Mouse (Mus musculus) myocyte (in vitro differentiated cells): ENCODE measurements at regions not wholly inside any gene's neighbourhood (a gene's known extent, or its start where the extent isn't known, plus 50 kb on each side); places are given as distances from the start of the nearest gene placed in this dataset.

Experiments
- H3K27me3 ChIP-seq: one replicate; pipeline ENCODE4 v1.6.1; 2011; ENCODE audit not compliant: control insufficient read depth, insufficient read depth, insufficient read length
- H3K36me3 ChIP-seq: one replicate; pipeline ENCODE4 v1.6.1; 2011; ENCODE audit not compliant: control insufficient read depth, insufficient read depth
- H3K4me2 ChIP-seq: one replicate; pipeline ENCODE4 v1.6.1; 2011; ENCODE audit warnings: low read depth, control low read depth
- H3K4me3 ChIP-seq: one replicate; pipeline ENCODE4 v1.5.1; 2011; ENCODE audit warnings: mild to moderate bottlenecking, control low read depth, moderate library complexity
- H3K79me2 ChIP-seq: one replicate; pipeline ENCODE4 v1.6.1; 2011; ENCODE audit not compliant: control insufficient read depth, insufficient read depth
- H3ac ChIP-seq: one replicate; pipeline ENCODE4 v1.6.1; 2011; ENCODE audit not compliant: control insufficient read depth, insufficient read length
- CEBPB ChIP-seq: IDR thresholded peaks from 2 replicates; pipeline ENCODE4 v1.6.1; 2011; ENCODE audit warnings: mild to moderate bottlenecking, moderate library complexity; ENCODE audit not compliant: poor library complexity, insufficient read depth, severe bottlenecking
- E2F4 ChIP-seq: IDR thresholded peaks from one replicate; pipeline ENCODE4 v1.6.1; 2011; ENCODE audit warnings: mild to moderate bottlenecking, control low read depth, moderate library complexity; ENCODE audit not compliant: insufficient read depth
- MAX ChIP-seq: IDR thresholded peaks from one replicate; pipeline ENCODE4 v1.6.1; 2011; ENCODE audit warnings: low read depth, mild to moderate bottlenecking, control low read depth
- MYOD1 ChIP-seq, 3 experiments: IDR thresholded peaks; one replicate each; pipeline ENCODE4 v1.6.1; 2011; ENCODE audit warnings: control low read depth in 2 of 3, low read depth in 2 of 3, mild to moderate bottlenecking in 2 of 3, moderate library complexity in 1 of 3; ENCODE audit not compliant: insufficient read length in 2 of 3, control insufficient read depth in 1 of 3
- MYOG ChIP-seq, 3 experiments: IDR thresholded peaks; one replicate each; pipeline ENCODE4 v1.6.1; 2011; ENCODE audit warnings: control low read depth in 2 of 3, low read depth in 2 of 3, mild to moderate bottlenecking in 2 of 3; ENCODE audit not compliant: insufficient read length in 2 of 3, control insufficient read depth in 1 of 3, insufficient read depth in 1 of 3
- POLR2A ChIP-seq: IDR thresholded peaks from one replicate; pipeline ENCODE4 v1.6.1; 2011; ENCODE audit warnings: low read depth, mild to moderate bottlenecking, control low read depth, moderate library complexity; ENCODE audit not compliant: insufficient read length
- POLR2AphosphoS2 ChIP-seq: IDR thresholded peaks from one replicate; pipeline ENCODE4 v1.6.1; 2011; ENCODE audit warnings: low read depth, control low read depth; ENCODE audit not compliant: insufficient read length
- REST ChIP-seq: IDR thresholded peaks from one replicate; pipeline ENCODE4 v1.6.1; 2011; ENCODE audit warnings: mild to moderate bottlenecking, control low read depth, moderate library complexity; ENCODE audit not compliant: insufficient read depth, insufficient read length
- SRF ChIP-seq: IDR thresholded peaks from one replicate; pipeline ENCODE4 v1.6.1; 2011; ENCODE audit warnings: low read depth; ENCODE audit not compliant: control insufficient read depth, insufficient read length
- TCF12 ChIP-seq: IDR thresholded peaks from one replicate; pipeline ENCODE4 v1.6.1; 2011; ENCODE audit warnings: mild to moderate bottlenecking, control low read depth; ENCODE audit not compliant: poor library complexity, insufficient read depth, severe bottlenecking
- TCF3 ChIP-seq: IDR thresholded peaks from one replicate; pipeline ENCODE4 v1.6.1; 2011; ENCODE audit warnings: low read depth, control low read depth; ENCODE audit not compliant: insufficient read length
- USF1 ChIP-seq: IDR thresholded peaks from one replicate; pipeline ENCODE4 v1.6.1; 2011; ENCODE audit warnings: low read depth, mild to moderate bottlenecking, control low read depth, moderate library complexity

- Histone ChIP-seq H3ac (no peak overlapping the region), H3K4me3 (no peak overlapping the region), H3K27me3 (peaks cover 4% of the 10 kb centered on the region), H3K4me2 (no peak overlapping the region), H3K79me2 (no peaks in the 10 kb centered on the region), H3K36me3 (no peaks in the 10 kb centered on the region)
- TF ChIP-seq POLR2A (no peak), TCF3 (no peak), POLR2AphosphoS2 (no peak), REST (no peak), MYOD1 (IDR thresholded peaks at IDR 0.05; ENCODE audit: control insufficient read depth in 1 of 3, insufficient read length in 2 of 3, low read depth in 2 of 3) (no peak), E2F4 (no peak), CEBPB (no peak), TCF12 (no peak), SRF (no peak)
Measured at GRCm38 (mm10) chr11:23996250-23996649, 78.6 kb downstream of the A830031A19Rik start.

- TF ChIP-seq POLR2AphosphoS2 (no peak), MYOG (IDR thresholded peaks at IDR 0.05; ENCODE audit: control insufficient read depth in 1 of 3, insufficient read depth in 1 of 3, insufficient read length in 2 of 3, low read depth in 2 of 3) (no peak), USF1 (no peak), SRF (no peak), MAX (no peak), MYOD1 (IDR thresholded peaks at IDR 0.05; ENCODE audit: control insufficient read depth in 1 of 3, insufficient read length in 2 of 3, low read depth in 2 of 3) (no peak), REST (no peak), POLR2A (no peak), TCF3 (no peak), TCF12 (no peak), E2F4 (no peak), CEBPB (no peak)
- Histone ChIP-seq H3K36me3 (no peaks in the 10 kb centered on the region), H3K79me2 (no peaks in the 10 kb centered on the region), H3K4me3 (no peak overlapping the region), H3K4me2 (no peak overlapping the region), H3K27me3 (peaks cover 4% of the 10 kb centered on the region), H3ac (no peak overlapping the region)
Measured at GRCm38 (mm10) chr11:23994160-23994559, 80.7 kb downstream of the A830031A19Rik start.

- H3ac ChIP-seq = no peak overlapping the region
- no peaks in the 10 kb centered on the region for H3K79me2 ChIP-seq
- H3K4me2 ChIP-seq = no peak overlapping the region
- H3K36me3 ChIP-seq = no peaks in the 10 kb centered on the region
- no peak overlapping the region for H3K4me3 ChIP-seq
- TF ChIP-seq MAX = no peak
- no peak for TF ChIP-seq USF1
- no peak for TF ChIP-seq REST
- TF ChIP-seq MYOG (IDR thresholded peaks at IDR 0.05; ENCODE audit: control insufficient read depth in 1 of 3, insufficient read depth in 1 of 3, insufficient read length in 2 of 3, low read depth in 2 of 3) = no peak
- TF ChIP-seq SRF = no peak
- TF ChIP-seq CEBPB = no peak
- TF ChIP-seq MYOD1 (IDR thresholded peaks at IDR 0.05; ENCODE audit: control insufficient read depth in 1 of 3, insufficient read length in 2 of 3, low read depth in 2 of 3) = no peak
- TF ChIP-seq TCF3 = no peak
- no peak for TF ChIP-seq POLR2A
- TF ChIP-seq E2F4 = no peak
- no peak for TF ChIP-seq POLR2AphosphoS2
- no peaks in the 10 kb centered on the region for H3K27me3 ChIP-seq
Measured at GRCm38 (mm10) chr11:23987532-23988450, 87.1 kb downstream of the A830031A19Rik start.

GRCm38 (mm10) chr11:23985231-23985630 is 89.6 kb downstream of the A830031A19Rik start:
- Histone ChIP-seq H3K4me3 (no peak overlapping the region), H3K4me2 (no peak overlapping the region), H3K36me3 (no peaks in the 10 kb centered on the region), H3ac (no peak overlapping the region), H3K27me3 (no peaks in the 10 kb centered on the region), H3K79me2 (no peaks in the 10 kb centered on the region)
- TF ChIP-seq MYOD1 (IDR thresholded peaks at IDR 0.05; ENCODE audit: control insufficient read depth in 1 of 3, insufficient read length in 2 of 3, low read depth in 2 of 3) = no peak
- no peak for TF ChIP-seq REST
- TF ChIP-seq POLR2A = no peak
- TF ChIP-seq SRF = no peak
- TF ChIP-seq MAX = no peak
- no peak for TF ChIP-seq E2F4
- TF ChIP-seq CEBPB = no peak
- no peak for TF ChIP-seq MYOG (IDR thresholded peaks at IDR 0.05; ENCODE audit: control insufficient read depth in 1 of 3, insufficient read depth in 1 of 3, insufficient read length in 2 of 3, low read depth in 2 of 3)
- TF ChIP-seq POLR2AphosphoS2 = no peak
- no peak for TF ChIP-seq TCF12
- no peak for TF ChIP-seq TCF3
- no peak for TF ChIP-seq USF1
